Mouse (Mus musculus) stomach, embryonic 16.5 days (tissue): Measurements from ENCODE around the gene Cdh4. TPM values are rescaled to one million over a fixed set of nuclear protein-coding genes. Genes with fewer than 3 reads are reported as not detected.

Source experiments
- ATAC-seq: fragments of 200-750 bp; cut with Nextera tagmentation; 2 replicates; pipeline ENCODE4 v1.8.0; 2017; ENCODE audit warnings: moderate number of reproducible peaks, moderate TSS enrichment; ENCODE audit not compliant: insufficient read depth, low FRiP score
- H3K27ac ChIP-seq: fragments of 300-500 bp; sonication (generic); 2 replicates; pipeline ENCODE4 v1.5.1; 2014; ENCODE audit warnings: low read length
- H3K27me3 ChIP-seq: fragments of 300-500 bp; sonication (generic); 2 replicates; pipeline ENCODE4 v1.6.1; 2014; ENCODE audit warnings: low read length, control low read depth, mixed read lengths; ENCODE audit not compliant: control insufficient read depth, insufficient read depth
- H3K36me3 ChIP-seq: fragments of 300-500 bp; sonication (generic); 2 replicates; pipeline ENCODE4 v1.6.1; 2014; ENCODE audit warnings: low read length; ENCODE audit not compliant: control insufficient read depth, insufficient read depth
- H3K4me1 ChIP-seq: fragments of 300-500 bp; sonication (generic); 2 replicates; pipeline ENCODE4 v1.6.1; 2014; ENCODE audit warnings: low read length, control low read depth, mixed read lengths; ENCODE audit not compliant: control insufficient read depth, insufficient read depth
- H3K4me2 ChIP-seq: fragments of 300-500 bp; sonication (generic); 2 replicates; pipeline ENCODE4 v1.6.1; 2014; ENCODE audit warnings: low read depth, low read length, mixed read lengths
- H3K4me3 ChIP-seq: fragments of 300-500 bp; sonication (generic); replicated peaks from 2 replicates; pipeline ENCODE4 v1.5.1; 2014; ENCODE audit warnings: mild to moderate bottlenecking, low read length
- H3K9ac ChIP-seq: fragments of 300-500 bp; sonication (generic); 2 replicates; pipeline ENCODE4 v1.6.1; 2014; ENCODE audit warnings: low read length
- H3K9me3 ChIP-seq: fragments of 300-500 bp; sonication (generic); replicated peaks from 2 replicates; pipeline ENCODE4 v1.6.1; 2016; ENCODE audit warnings: low read length, control low read depth; ENCODE audit not compliant: control insufficient read depth
- WGBS: fragments of 180-500 bp; shearing (Covaris S2); extraction: QIAGEN DNeasy Blood & Tissue Kit; methylation state at CpG from one replicate; pipeline ENCODE4 v1.1.7; 2014; 5-methylcytosine and 5-hydroxymethylcytosine counted together
- polyA plus RNA-seq: library from polyadenylated mRNA; unstranded; fragments of >200 nt; fragmentation: Nextera tagmentation; extraction: Ambion mirVana; gene quantifications from 2 replicates; pipeline ENCODE4 v1.2.1, GENCODE M21; 2015

Gene Cdh4
- polyA plus RNA-seq, 1 experiment from 2014 or later: 4.4 TPM

DNA sequence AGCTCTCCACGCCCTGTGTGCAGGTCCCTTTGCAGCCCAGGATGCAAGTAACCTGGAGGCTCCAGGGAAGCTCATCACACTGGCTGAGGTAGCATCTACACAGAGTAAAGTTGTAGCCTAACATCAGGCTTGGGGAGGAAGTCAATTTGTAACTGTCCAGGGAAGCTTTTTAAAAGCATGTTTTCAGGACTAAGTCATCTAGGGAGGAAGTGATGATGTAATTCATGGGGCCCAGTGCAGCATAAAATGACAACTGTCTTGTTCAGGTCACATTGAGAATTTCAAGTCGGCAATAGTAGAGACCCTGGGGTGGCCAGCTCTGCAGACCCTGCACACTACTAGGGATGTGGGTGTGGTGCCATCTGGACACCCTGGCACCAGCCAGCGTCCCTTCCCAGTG, 213.3 kb downstream of the Cdh4 start:
- Histone ChIP-seq H3K9me3 (no peaks in the 10 kb centered on the region), H3K36me3 (no peaks in the 10 kb centered on the region), H3K27ac (no peak overlapping the region), H3K9ac (no peak overlapping the region), H3K4me2 (no peak overlapping the region), H3K4me3 (no peak overlapping the region), H3K27me3 (no peaks in the 10 kb centered on the region), H3K4me1 (no peaks in the 10 kb centered on the region)
- WGBS: 68% methylated on average over 3 of the region's 3 CpGs
- no peak for ATAC-seq

GRCm38 (mm10) chr2:179659254-179659653, 217.0 kb downstream of the Cdh4 start:
- no peaks in the 10 kb centered on the region for H3K36me3 ChIP-seq
- no peak overlapping the region for H3K9ac ChIP-seq
- peaks cover 4% of the 10 kb centered on the region; the same call in 1 of the 2 replicates for H3K4me1 ChIP-seq
- peaks cover 6% of the 10 kb centered on the region for H3K27me3 ChIP-seq
- H3K4me3 ChIP-seq: no peak overlapping the region
- WGBS: 100% methylated on average over 1 of the region's 1 CpGs
- H3K9me3 ChIP-seq: no peaks in the 10 kb centered on the region
- no peak for ATAC-seq
- H3K27ac ChIP-seq: no peak overlapping the region
- H3K4me2 ChIP-seq: no peak overlapping the region

DNA sequence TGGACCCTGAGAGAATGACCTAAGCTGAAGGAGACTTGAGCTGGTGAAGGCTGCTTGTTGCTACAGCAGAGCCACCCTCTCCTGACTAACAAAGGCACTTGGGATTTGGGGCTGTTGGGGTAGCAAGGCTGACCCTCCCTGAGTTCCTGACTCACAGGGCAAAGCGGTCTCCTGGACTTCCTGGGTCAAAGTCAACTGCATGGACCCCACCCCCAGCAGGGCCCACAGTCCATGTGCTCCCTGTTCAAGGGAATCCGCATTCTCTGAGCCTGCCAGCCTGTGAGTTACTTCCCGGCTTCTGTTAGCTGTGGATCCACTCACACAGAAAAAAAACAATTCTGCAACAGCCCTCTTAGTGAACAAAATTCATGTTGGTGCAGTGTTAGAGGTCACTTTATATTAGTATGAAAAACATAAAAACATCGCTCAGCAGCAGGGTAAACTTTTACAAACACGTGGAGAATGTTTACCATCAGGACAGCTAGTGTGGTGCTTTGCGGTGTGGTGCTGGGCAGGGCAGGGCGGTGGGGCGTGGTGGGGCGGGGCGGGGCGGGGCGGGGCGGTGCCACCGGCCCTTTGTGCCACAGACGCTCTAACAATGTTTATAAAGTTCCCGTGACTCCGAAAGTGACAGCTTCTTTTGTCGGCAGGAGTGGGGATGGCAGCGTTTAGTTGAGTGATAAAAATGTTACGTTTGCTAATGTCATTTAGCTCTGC, 219.9 kb downstream of the Cdh4 start:
- H3K9ac ChIP-seq: no peak overlapping the region
- ATAC-seq: no peak
- peak overlapping the region; percentile 27 for H3K4me3 ChIP-seq
- H3K4me2 ChIP-seq: peak overlapping the region; percentile 47
- H3K27ac ChIP-seq: no peak overlapping the region
- peaks cover 4% of the 10 kb centered on the region; the same call in 1 of the 2 replicates for H3K4me1 ChIP-seq
- H3K36me3 ChIP-seq: no peaks in the 10 kb centered on the region
- peaks cover 6% of the 10 kb centered on the region for H3K27me3 ChIP-seq
- WGBS: 4% methylated on average over 20 of the region's 20 CpGs
- no peaks in the 10 kb centered on the region for H3K9me3 ChIP-seq

DNA sequence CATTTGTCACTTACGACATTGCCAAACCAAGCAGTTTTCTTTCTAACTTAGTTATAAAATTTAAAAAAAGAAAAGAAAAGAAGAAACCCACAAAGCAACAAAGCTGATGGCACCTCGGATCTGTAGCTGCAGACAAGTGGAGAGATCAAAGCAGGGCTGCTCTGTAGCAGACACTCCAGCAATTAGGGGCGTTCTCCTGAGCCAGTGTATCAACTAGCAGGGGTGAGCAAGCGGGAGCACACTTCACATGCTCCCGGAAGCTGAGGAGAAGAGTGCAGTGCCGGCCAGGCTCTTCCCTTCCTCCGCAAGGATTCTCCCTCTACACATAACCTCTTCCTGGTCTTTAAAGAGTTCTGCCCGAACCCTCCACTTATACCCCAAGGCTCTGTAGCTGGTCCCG, 220.5 kb downstream of the Cdh4 start:
- Histone ChIP-seq H3K9me3 (no peaks in the 10 kb centered on the region), H3K36me3 (no peaks in the 10 kb centered on the region), H3K4me1 (peaks cover 4% of the 10 kb centered on the region; the same call in 1 of the 2 replicates), H3K27me3 (peaks cover 6% of the 10 kb centered on the region), H3K9ac (no peak overlapping the region), H3K4me3 (peak overlapping the region; percentile 27), H3K27ac (no peak overlapping the region), H3K4me2 (peak overlapping the region; percentile 47)
- no peak for ATAC-seq
- 13% methylated on average over 9 of the region's 9 CpGs for WGBS

DNA sequence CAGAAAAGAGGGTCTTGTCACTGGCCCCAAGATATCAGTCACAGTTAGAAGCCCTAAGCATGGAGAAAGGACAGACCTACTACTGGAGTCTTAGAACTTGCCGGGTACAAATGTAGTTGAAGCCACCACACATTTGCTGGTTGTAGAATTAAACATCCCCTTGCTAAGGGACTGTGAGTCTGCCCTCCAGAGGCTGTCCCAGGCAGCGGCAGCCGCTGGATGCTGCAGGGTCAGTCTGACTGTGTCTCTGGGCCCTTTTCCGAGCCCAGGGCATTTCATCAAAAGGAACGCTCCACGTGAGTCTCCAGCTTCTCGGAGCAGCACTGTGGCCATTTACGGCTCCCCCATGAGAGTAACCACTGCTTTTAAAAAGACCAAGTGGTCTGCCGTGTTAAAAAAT, 221.4 kb downstream of the Cdh4 start:
- peaks cover 4% of the 10 kb centered on the region; the same call in 1 of the 2 replicates for H3K4me1 ChIP-seq
- H3K9me3 ChIP-seq: no peaks in the 10 kb centered on the region
- no peak overlapping the region for H3K4me3 ChIP-seq
- H3K36me3 ChIP-seq: no peaks in the 10 kb centered on the region
- no peak for ATAC-seq
- no peak overlapping the region for H3K9ac ChIP-seq
- WGBS: 54% methylated on average over 9 of the region's 9 CpGs
- H3K27me3 ChIP-seq: peaks cover 6% of the 10 kb centered on the region
- H3K4me2 ChIP-seq: no peak overlapping the region
- no peak overlapping the region for H3K27ac ChIP-seq

- no peaks in the 10 kb centered on the region for H3K9me3 ChIP-seq
Measured at GRCm38 (mm10) chr2:179664171-179664608, 222.0 kb downstream of the Cdh4 start.

GRCm38 (mm10) chr2:179670689-179671088, 228.5 kb downstream of the Cdh4 start:
- 73% methylated on average over 10 of the region's 10 CpGs for WGBS
- Histone ChIP-seq H3K9me3 (no peaks in the 10 kb centered on the region), H3K27me3 (no peaks in the 10 kb centered on the region)

More at GRCm38 (mm10) chr2:179664171-179664608, 222.0 kb downstream of the Cdh4 start:
- Histone ChIP-seq H3K27me3 (peaks cover 6% of the 10 kb centered on the region), H3K4me2 (no peak overlapping the region), H3K27ac (no peak overlapping the region), H3K4me1 (peaks cover 4% of the 10 kb centered on the region; the same call in 1 of the 2 replicates), H3K4me3 (no peak overlapping the region), H3K9ac (no peak overlapping the region), H3K36me3 (no peaks in the 10 kb centered on the region)
- no peak for ATAC-seq
- 85% methylated on average over 13 of the region's 13 CpGs for WGBS

DNA sequence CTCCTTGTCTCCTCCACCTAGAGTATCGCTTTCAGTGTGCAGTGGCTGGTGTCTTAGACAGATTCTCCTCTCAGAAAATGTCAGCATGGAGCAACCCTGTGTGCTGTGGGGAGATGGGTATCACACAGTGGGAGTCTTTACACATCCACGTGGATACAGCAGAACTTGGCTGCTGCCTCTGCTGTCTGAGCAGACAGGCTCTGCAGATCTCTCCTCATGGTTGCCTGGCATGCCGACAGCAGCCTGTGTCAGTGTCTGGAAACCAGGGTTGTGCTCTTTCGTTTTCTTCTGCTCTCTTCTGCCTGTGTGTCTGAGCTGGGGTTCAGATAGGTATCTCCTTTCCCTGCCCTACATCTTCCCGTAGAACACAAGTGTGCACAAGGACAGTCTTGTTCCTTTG, 237.6 kb downstream of the Cdh4 start:
- 66% methylated on average over 5 of the region's 5 CpGs for WGBS
- H3K4me1 ChIP-seq: no peaks in the 10 kb centered on the region
- no peaks in the 10 kb centered on the region for H3K9me3 ChIP-seq

More at GRCm38 (mm10) chr2:179670689-179671088, 228.5 kb downstream of the Cdh4 start:
- Histone ChIP-seq H3K4me1 (no peaks in the 10 kb centered on the region), H3K36me3 (no peaks in the 10 kb centered on the region), H3K27ac (no peak overlapping the region), H3K9ac (no peak overlapping the region), H3K4me2 (no peak overlapping the region), H3K4me3 (no peak overlapping the region)
- no peak for ATAC-seq

DNA sequence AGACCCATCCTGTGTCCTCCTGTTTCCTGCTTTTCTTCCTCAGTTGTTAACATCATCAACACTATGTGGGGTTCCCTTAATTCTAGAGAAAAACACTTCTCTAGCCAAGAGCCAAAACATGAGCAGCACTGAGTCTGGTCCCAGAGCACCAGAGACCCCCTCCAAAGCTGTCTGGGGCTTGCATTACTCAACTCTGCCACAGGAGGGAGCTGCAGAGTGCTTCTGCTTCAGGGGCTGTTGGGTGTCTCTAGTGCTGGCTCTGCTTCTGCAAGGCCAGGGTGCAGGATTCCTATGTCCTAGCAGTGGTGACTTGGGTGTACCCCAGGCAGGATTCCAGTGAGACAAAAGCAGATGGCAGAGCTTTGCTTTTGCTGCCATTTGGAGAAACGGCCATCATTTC, 239.2 kb downstream of the Cdh4 start:
- H3K9me3 ChIP-seq: no peaks in the 10 kb centered on the region
- H3K36me3 ChIP-seq: no peaks in the 10 kb centered on the region
- no peaks in the 10 kb centered on the region for H3K4me1 ChIP-seq
- no peak overlapping the region for H3K9ac ChIP-seq
- H3K27me3 ChIP-seq: no peaks in the 10 kb centered on the region
- H3K4me2 ChIP-seq: no peak overlapping the region
- H3K4me3 ChIP-seq: no peak overlapping the region
- 82% methylated on average over 1 of the region's 1 CpGs for WGBS
- ATAC-seq: no peak
- no peak overlapping the region for H3K27ac ChIP-seq

More for the DNA sequence above, 237.6 kb downstream of the Cdh4 start:
- no peak for ATAC-seq
- Histone ChIP-seq H3K36me3 (no peaks in the 10 kb centered on the region), H3K9ac (no peak overlapping the region), H3K4me2 (no peak overlapping the region), H3K27me3 (no peaks in the 10 kb centered on the region), H3K27ac (no peak overlapping the region), H3K4me3 (no peak overlapping the region)
